Mouse (Mus musculus) stomach, postnatal 0 days (tissue): ENCODE measurements around the gene Rtl8c. TPM values are rescaled to one million over a fixed set of nuclear protein-coding genes. Genes with fewer than 3 reads are reported as not detected.
"Not testable (repeated sequence)": the region's sequence is repeated elsewhere in the genome, so short reads cannot be mapped to it uniquely, and the experiment has no call there.

Experiments
- ATAC-seq: fragments of 200-750 bp; cut with Nextera tagmentation; 2 replicates; pipeline ENCODE4 v1.8.0; 2017; ENCODE audit not compliant: low FRiP score, low TSS enrichment
- DNase-seq: peaks from one replicate; pipeline ENCODE4 v3.0.0-alpha.2; 2016; ENCODE audit warnings: low spot score
- H3K27ac ChIP-seq: fragments of 300-500 bp; sonication (generic); replicated peaks from 2 replicates; pipeline ENCODE4 v1.5.1; 2014; ENCODE audit warnings: mild to moderate bottlenecking, control low read depth
- H3K27me3 ChIP-seq: fragments of 300-500 bp; sonication (generic); 2 replicates; pipeline ENCODE4 v1.6.1; 2014; ENCODE audit warnings: low read length; ENCODE audit not compliant: control insufficient read depth, insufficient read depth
- H3K36me3 ChIP-seq: fragments of 300-500 bp; sonication (generic); 2 replicates; pipeline ENCODE4 v1.6.1; 2014; ENCODE audit warnings: low read length, mixed read lengths; ENCODE audit not compliant: control insufficient read depth, insufficient read depth
- H3K4me1 ChIP-seq: fragments of 300-500 bp; sonication (generic); replicated peaks from 2 replicates; pipeline ENCODE4 v1.6.1; 2014; ENCODE audit warnings: antibody characterized with exemption; ENCODE audit not compliant: control insufficient read depth, insufficient read depth
- H3K4me2 ChIP-seq: fragments of 300-500 bp; sonication (generic); replicated peaks from 2 replicates; pipeline ENCODE4 v1.6.1; 2014; ENCODE audit warnings: low read depth, mild to moderate bottlenecking, control low read depth, moderate library complexity
- H3K4me3 ChIP-seq: fragments of 300-500 bp; sonication (generic); 2 replicates; pipeline ENCODE4 v1.5.1; 2014; ENCODE audit warnings: low read depth, low read length, control low read depth
- H3K9ac ChIP-seq: fragments of 300-500 bp; sonication (generic); 2 replicates; pipeline ENCODE4 v1.6.1; 2014; ENCODE audit warnings: mild to moderate bottlenecking, low read length, control low read depth, mixed read lengths
- H3K9me3 ChIP-seq: fragments of 300-500 bp; sonication (generic); 2 replicates; pipeline ENCODE4 v1.6.1; 2016; ENCODE audit warnings: low read length; ENCODE audit not compliant: control insufficient read depth
- CTCF ChIP-seq: IDR thresholded peaks from 2 replicates; pipeline ENCODE4 v1.5.1; 2016; ENCODE audit warnings: antibody characterized with exemption, low read depth, mild to moderate bottlenecking, moderate library complexity
- EP300 ChIP-seq: optimal IDR thresholded peaks from 2 replicates; pipeline ENCODE3; 2016; ENCODE audit warnings: antibody characterized with exemption
- WGBS: fragments of 180-500 bp; shearing (Covaris S2); extraction: QIAGEN DNeasy Blood & Tissue Kit; methylation state at CpG from one replicate; pipeline ENCODE4 v1.1.7; 2014; 5-methylcytosine and 5-hydroxymethylcytosine counted together
- polyA plus RNA-seq: library from polyadenylated mRNA; unstranded; fragments of >200 nt; fragmentation: Nextera tagmentation; extraction: Ambion mirVana; gene quantifications from 2 replicates; pipeline ENCODE4 v1.2.1, GENCODE M21; 2015

Rtl8c gene
- polyA plus RNA-seq, 1 experiment from 2014 or later = 20.0 TPM

DNA sequence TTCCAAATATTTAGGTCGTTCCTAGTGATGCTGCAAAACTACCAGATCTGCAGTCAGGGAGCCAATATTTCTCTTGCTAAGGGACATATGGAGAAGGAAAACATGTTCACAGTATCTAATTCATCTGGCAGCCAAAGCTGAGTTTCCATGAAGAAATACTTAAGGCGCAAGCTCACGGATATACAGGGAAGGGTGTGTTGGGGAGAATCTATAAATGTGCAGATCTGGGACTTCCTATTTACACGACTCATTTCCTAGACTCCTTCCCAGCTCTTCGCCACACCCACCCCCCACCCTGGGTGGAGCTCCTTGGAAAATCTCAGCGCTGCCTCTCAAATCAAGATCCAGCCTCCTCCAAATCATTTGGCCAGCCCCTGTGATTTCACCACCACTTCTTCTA, 38.1 kb downstream of the Rtl8c start:
- Histone ChIP-seq H3K9me3 (no peaks in the 10 kb centered on the region), H3K36me3 (no peaks in the 10 kb centered on the region), H3K27ac (no peak overlapping the region), H3K4me2 (no peak overlapping the region), H3K27me3 (no peaks in the 10 kb centered on the region), H3K9ac (no peak overlapping the region), H3K4me3 (no peak overlapping the region), H3K4me1 (no peaks in the 10 kb centered on the region)
- DNase-seq (no peak), ATAC-seq (no peak)
- no peak for TF ChIP-seq CTCF
- no peak for TF ChIP-seq EP300
- WGBS = 62% methylated on average over 6 of the region's 6 CpGs

GRCm38 (mm10) chrX:53652917-53653316, 45.1 kb downstream of the Rtl8c start:
- 57% methylated on average over 4 of the region's 4 CpGs for WGBS
- DNase-seq, H3K4me3 ChIP-seq, H3K27me3 ChIP-seq, H3K4me1 ChIP-seq, H3K27ac ChIP-seq, H3K9me3 ChIP-seq, H3K9ac ChIP-seq, H3K4me2 ChIP-seq, ATAC-seq, H3K36me3 ChIP-seq: not testable (repeated sequence)

Other genes starting within 250 kb of the Rtl8c start
- 28.9 and 30.0 TPM in 2 replicates for gene Mospd1, start 237.5 kb upstream of the Rtl8c start, polyA plus RNA-seq
- gene Etd, start 173.1 kb upstream of the Rtl8c start, polyA plus RNA-seq = not detected in 2 replicates
- not detected in 2 replicates for gene Gm14597, start 947 bp downstream of the Rtl8c start, polyA plus RNA-seq
- 43.9 and 47.6 TPM in 2 replicates for gene Rtl8a, start 35.6 kb downstream of the Rtl8c start, polyA plus RNA-seq
- 37.0 and 41.6 TPM in 2 replicates for gene Rtl8b, start 62.4 kb downstream of the Rtl8c start, polyA plus RNA-seq
- 0.06 and 0.08 TPM in 2 replicates for gene 4930502E18Rik, start 116.8 kb downstream of the Rtl8c start, polyA plus RNA-seq
- not detected in 2 replicates for gene 1700013H16Rik, start 149.8 kb downstream of the Rtl8c start, polyA plus RNA-seq
- gene Zfp36l3, start 168.4 kb downstream of the Rtl8c start, polyA plus RNA-seq = not detected in 2 replicates
- gene Xlr, start 189.7 kb downstream of the Rtl8c start, polyA plus RNA-seq = 2.3 TPM in 2 replicates